ENCODE assay signal across 8 mouse cellular contexts in genomic region chr4:134930190-134930589, GRCm38 (mm10). TPM values are rescaled to one million over a fixed set of nuclear protein-coding genes. Genes with fewer than 3 reads are reported as not detected.
DNase-seq lines count a peak whose midpoint lies in the region; ATAC-seq and TF ChIP-seq lines count a peak whose summit lies in the region.

No protein-coding gene starts in this region.

- no peak for TF ChIP-seq CTCF in layer of hippocampus, adult 2 months (conservative IDR thresholded peaks at IDR 0.05)

- H3K79me2 ChIP-seq in myocyte (ENCODE audit: control insufficient read depth, insufficient read depth): peaks cover 33% of the 10 kb centered on the region

- no peak for DNase-seq in layer of hippocampus, adult 2 months (ENCODE audit: low spot score in 2 of 2)
- no peak for DNase-seq in layer of hippocampus, postnatal 10 days (ENCODE audit: low spot score in 2 of 2)
- no peak for DNase-seq in ovary, postnatal 36 days (ENCODE audit: low spot score)
- no peak for DNase-seq in adrenal gland, adult (ENCODE audit: inconsistent age in 2 of 2, low spot score in 1 of 2)

- 28% methylated on average over 9 of the region's 9 CpGs for WGBS in embryonic facial prominence, embryonic 13.5 days

- H3K36me3 ChIP-seq in embryonic facial prominence, embryonic 13.5 days: peaks cover 64% of the 10 kb centered on the region
- H3K36me3 ChIP-seq in myocyte (ENCODE audit: control insufficient read depth, insufficient read depth): peaks cover 43% of the 10 kb centered on the region

- peak overlapping the region; percentile 94 for H3K27ac ChIP-seq in layer of hippocampus, adult 2 months
- peak overlapping the region; percentile 82; the same call in 1 of the 2 replicates for H3K27ac ChIP-seq in embryonic facial prominence, embryonic 13.5 days

- H3K4me3 ChIP-seq in layer of hippocampus, adult 2 months: peak overlapping the region; percentile 95
- H3K4me3 ChIP-seq in embryonic facial prominence, embryonic 13.5 days: peak overlapping the region; percentile 98
- peak overlapping the region; percentile 44 for H3K4me3 ChIP-seq in myocyte

- no peak for ATAC-seq in embryonic facial prominence, embryonic 13.5 days (ENCODE audit: insufficient number of reproducible peaks, insufficient read depth, low FRiP score, low TSS enrichment, low read depth)
- ATAC-seq in inflammation-experienced regulatory T-cells, adult 6 months: peak; percentile 4
- no peak for ATAC-seq in frontal cortex, adult (ENCODE audit: low TSS enrichment)

- peak overlapping the region; percentile 88 for H3K4me2 ChIP-seq in embryonic facial prominence, embryonic 13.5 days
- peak overlapping the region; percentile 84 for H3K4me2 ChIP-seq in myocyte (ENCODE audit: low read depth)

- H3K27me3 ChIP-seq in embryonic facial prominence, embryonic 13.5 days: no peaks in the 10 kb centered on the region
- no peaks in the 10 kb centered on the region for H3K27me3 ChIP-seq in myocyte (ENCODE audit: control insufficient read depth, insufficient read depth, insufficient read length)

- no peaks in the 10 kb centered on the region for H3K9me3 ChIP-seq in embryonic facial prominence, embryonic 13.5 days

- no peak overlapping the region for H3K9ac ChIP-seq in embryonic facial prominence, embryonic 13.5 days

- peak overlapping the region; percentile 43 for H3ac ChIP-seq in myocyte (ENCODE audit: control insufficient read depth, insufficient read length)

- H3K4me1 ChIP-seq in embryonic facial prominence, embryonic 13.5 days: peaks cover 25% of the 10 kb centered on the region

- no peak for TF ChIP-seq POLR2A in myocyte (IDR thresholded peaks at IDR 0.05; ENCODE audit: insufficient read length, low read depth)

TF ChIP-seq in myocyte, 11 proteins besides CTCF, POLR2A, EP300 and RAD21:
- TF ChIP-seq POLR2AphosphoS2 (IDR thresholded peaks at IDR 0.05; ENCODE audit: insufficient read length, low read depth) (no peak), MYOG (IDR thresholded peaks at IDR 0.05; ENCODE audit: control insufficient read depth in 1 of 3, insufficient read depth in 1 of 3, insufficient read length in 2 of 3, low read depth in 2 of 3) (no peak), MYOD1 (IDR thresholded peaks at IDR 0.05; ENCODE audit: control insufficient read depth in 1 of 3, insufficient read length in 2 of 3, low read depth in 2 of 3) (no peak), TCF12 (IDR thresholded peaks at IDR 0.05; ENCODE audit: insufficient read depth, poor library complexity, severe bottlenecking) (no peak), USF1 (IDR thresholded peaks at IDR 0.05; ENCODE audit: low read depth) (no peak), CEBPB (IDR thresholded peaks at IDR 0.05; ENCODE audit: insufficient read depth, poor library complexity, severe bottlenecking) (no peak), SRF (IDR thresholded peaks at IDR 0.05; ENCODE audit: control insufficient read depth, insufficient read length, low read depth) (no peak), REST (IDR thresholded peaks at IDR 0.05; ENCODE audit: insufficient read depth, insufficient read length) (no peak), TCF3 (IDR thresholded peaks at IDR 0.05; ENCODE audit: insufficient read length, low read depth) (no peak), E2F4 (IDR thresholded peaks at IDR 0.05; ENCODE audit: insufficient read depth) (no peak), MAX (IDR thresholded peaks at IDR 0.05; ENCODE audit: low read depth) (no peak)
TF ChIP-seq in myocyte: peak in this region for 0.

RNA-seq across cellular contexts. Expression of gene Syf2, which starts 0.5 kb away (rescaled TPM):
- total RNA-seq in layer of hippocampus, adult 2 months (2021): 10 to 100 TPM; 53.1 to 56.2 TPM
- total RNA-seq in layer of hippocampus, postnatal 10 days (2021): 10 to 100 TPM; 42.1 to 45.0 TPM
- 78.7 and 88.4 TPM in 2 replicates for polyA plus RNA-seq in embryonic facial prominence, embryonic 13.5 days (2015; fragmentation: Nextera tagmentation; extraction: Ambion mirVana)
- polyA plus RNA-seq in inflammation-experienced regulatory T-cells, adult 6 months (2017; shearing (Covaris generic)): 100 to 1,000 TPM; 206 to 224 (median 212) TPM
- polyA plus RNA-seq in myocyte (2012; fragmentation: generic; extraction: Trizol): 67.8 TPM

RNA-seq across cellular contexts. Expression of gene Rsrp1, which starts 6.8 kb away (rescaled TPM):
- 100 to 1,000 TPM; 237 to 277 TPM for total RNA-seq in layer of hippocampus, adult 2 months (2021)
- 100 to 1,000 TPM; 245 to 279 TPM for total RNA-seq in layer of hippocampus, postnatal 10 days (2021)
- polyA plus RNA-seq in embryonic facial prominence, embryonic 13.5 days (2015; fragmentation: Nextera tagmentation; extraction: Ambion mirVana): 512 and 574 TPM in 2 replicates
- polyA plus RNA-seq in inflammation-experienced regulatory T-cells, adult 6 months (2017; shearing (Covaris generic)): 100 to 1,000 TPM; 184 to 307 (median 297) TPM
- polyA plus RNA-seq in myocyte (2012; fragmentation: generic; extraction: Trizol): 51.4 TPM

RNA-seq across cellular contexts. Expression of gene Tmem50a, which starts 15.4 kb away (rescaled TPM):
- 100 to 1,000 TPM; 102 to 108 TPM for total RNA-seq in layer of hippocampus, adult 2 months (2021)
- 100 to 1,000 TPM; 116 to 123 TPM for total RNA-seq in layer of hippocampus, postnatal 10 days (2021)
- polyA plus RNA-seq in embryonic facial prominence, embryonic 13.5 days (2015; fragmentation: Nextera tagmentation; extraction: Ambion mirVana): 172 and 199 TPM in 2 replicates
- polyA plus RNA-seq in inflammation-experienced regulatory T-cells, adult 6 months (2017; shearing (Covaris generic)): 100 to 1,000 TPM; 542 to 558 (median 542) TPM
- polyA plus RNA-seq in myocyte (2012; fragmentation: generic; extraction: Trizol): 121 TPM

Comparison
In these comparisons a context has a peak if more than half of its experiments do, and no peak if none do; other contexts are left out.
1. H3K4me3 ChIP-seq: peak in every context shown above with its lines; median percentile 98 in embryonic facial prominence, embryonic 13.5 days; 95 in layer of hippocampus, adult 2 months; 44 in myocyte.